Mouse (Mus musculus): ENCODE results near the gene Tspan3. TPM values are rescaled to one million over a fixed set of nuclear protein-coding genes. Genes with fewer than 3 reads are reported as not detected.

Tspan3 gene
- polyA plus RNA-seq, 1 experiment from 2014 or later = 610 TPM

GRCm38 (mm10) chr9:56146326-56146923 lies 18.9 kb downstream of the Tspan3 start:
- Histone ChIP-seq H3K9me3 (replicated peaks; ENCODE audit: control insufficient read depth, low read length, poor library complexity, severe bottlenecking) (no peaks in the 10 kb centered on the region), H3K27ac (ENCODE audit: low read length) (no peak overlapping the region), H3K4me1 (ENCODE audit: control insufficient read depth, insufficient read depth, low read length) (no peaks in the 10 kb centered on the region), H3K27me3 (ENCODE audit: control insufficient read depth, insufficient read depth, low read depth, low read length) (no peaks in the 10 kb centered on the region), H3K9ac (ENCODE audit: low read depth, low read length) (no peak overlapping the region), H3K4me3 (ENCODE audit: low read depth, low read length) (no peak overlapping the region), H3K4me2 (ENCODE audit: low read length) (no peak overlapping the region), H3K36me3 (ENCODE audit: control insufficient read depth, insufficient read depth, low read length) (peaks cover 25% of the 10 kb centered on the region)
- 95% methylated on average over 16 of the region's 16 CpGs for WGBS
- ATAC-seq = no peak

- no peak for ATAC-seq
- no peak overlapping the region for H3K9ac ChIP-seq (ENCODE audit: low read depth, low read length)
- no peak overlapping the region for H3K27ac ChIP-seq (ENCODE audit: low read length)
- H3K4me1 ChIP-seq (ENCODE audit: control insufficient read depth, insufficient read depth, low read length) = no peaks in the 10 kb centered on the region
- peaks cover 25% of the 10 kb centered on the region for H3K36me3 ChIP-seq (ENCODE audit: control insufficient read depth, insufficient read depth, low read length)
- H3K27me3 ChIP-seq (ENCODE audit: control insufficient read depth, insufficient read depth, low read depth, low read length) = no peaks in the 10 kb centered on the region
- no peaks in the 10 kb centered on the region for H3K9me3 ChIP-seq (replicated peaks; ENCODE audit: control insufficient read depth, low read length, poor library complexity, severe bottlenecking)
- H3K4me3 ChIP-seq (ENCODE audit: low read depth, low read length) = no peak overlapping the region
- H3K4me2 ChIP-seq (ENCODE audit: low read length) = no peak overlapping the region
- 96% methylated on average over 7 of the region's 7 CpGs for WGBS
Measured at GRCm38 (mm10) chr9:56144366-56145003, 20.8 kb downstream of the Tspan3 start.

- H3K27me3 ChIP-seq (ENCODE audit: control insufficient read depth, insufficient read depth, low read depth, low read length) = no peaks in the 10 kb centered on the region
- H3K4me3 ChIP-seq (ENCODE audit: low read depth, low read length) = no peak overlapping the region
- no peak overlapping the region for H3K9ac ChIP-seq (ENCODE audit: low read depth, low read length)
- no peaks in the 10 kb centered on the region for H3K4me1 ChIP-seq (ENCODE audit: control insufficient read depth, insufficient read depth, low read length)
- no peak overlapping the region for H3K27ac ChIP-seq (ENCODE audit: low read length)
- no peak overlapping the region for H3K4me2 ChIP-seq (ENCODE audit: low read length)
- 89% methylated on average over 9 of the region's 9 CpGs for WGBS
- H3K9me3 ChIP-seq (replicated peaks; ENCODE audit: control insufficient read depth, low read length, poor library complexity, severe bottlenecking) = no peaks in the 10 kb centered on the region
- ATAC-seq = no peak
- H3K36me3 ChIP-seq (ENCODE audit: control insufficient read depth, insufficient read depth, low read length) = peaks cover 23% of the 10 kb centered on the region
Measured at GRCm38 (mm10) chr9:56141776-56142175, 23.5 kb downstream of the Tspan3 start.

- 93% methylated on average over 4 of the region's 4 CpGs for WGBS
- Histone ChIP-seq H3K4me3 (ENCODE audit: low read depth, low read length) (no peak overlapping the region), H3K9ac (ENCODE audit: low read depth, low read length) (no peak overlapping the region), H3K9me3 (replicated peaks; ENCODE audit: control insufficient read depth, low read length, poor library complexity, severe bottlenecking) (no peaks in the 10 kb centered on the region), H3K36me3 (ENCODE audit: control insufficient read depth, insufficient read depth, low read length) (peaks cover 30% of the 10 kb centered on the region), H3K4me2 (ENCODE audit: low read length) (no peak overlapping the region), H3K4me1 (ENCODE audit: control insufficient read depth, insufficient read depth, low read length) (no peaks in the 10 kb centered on the region), H3K27ac (ENCODE audit: low read length) (no peak overlapping the region), H3K27me3 (ENCODE audit: control insufficient read depth, insufficient read depth, low read depth, low read length) (no peaks in the 10 kb centered on the region)
- no peak for ATAC-seq
Measured at GRCm38 (mm10) chr9:56135590-56136197, 29.6 kb downstream of the Tspan3 start.

- Histone ChIP-seq H3K4me2 (ENCODE audit: low read length) (no peak overlapping the region), H3K4me3 (ENCODE audit: low read depth, low read length) (no peak overlapping the region), H3K27ac (ENCODE audit: low read length) (no peak overlapping the region), H3K36me3 (ENCODE audit: control insufficient read depth, insufficient read depth, low read length) (peaks cover 30% of the 10 kb centered on the region), H3K9me3 (replicated peaks; ENCODE audit: control insufficient read depth, low read length, poor library complexity, severe bottlenecking) (no peaks in the 10 kb centered on the region), H3K27me3 (ENCODE audit: control insufficient read depth, insufficient read depth, low read depth, low read length) (no peaks in the 10 kb centered on the region), H3K9ac (ENCODE audit: low read depth, low read length) (no peak overlapping the region), H3K4me1 (ENCODE audit: control insufficient read depth, insufficient read depth, low read length) (no peaks in the 10 kb centered on the region)
- WGBS = 83% methylated on average over 4 of the region's 4 CpGs
- ATAC-seq = no peak
Measured at GRCm38 (mm10) chr9:56134614-56135013, 30.7 kb downstream of the Tspan3 start.

GRCm38 (mm10) chr9:56133970-56134369 lies 31.3 kb downstream of the Tspan3 start:
- Histone ChIP-seq H3K4me3 (ENCODE audit: low read depth, low read length) (no peak overlapping the region), H3K27me3 (ENCODE audit: control insufficient read depth, insufficient read depth, low read depth, low read length) (no peaks in the 10 kb centered on the region), H3K9me3 (replicated peaks; ENCODE audit: control insufficient read depth, low read length, poor library complexity, severe bottlenecking) (no peaks in the 10 kb centered on the region), H3K9ac (ENCODE audit: low read depth, low read length) (no peak overlapping the region), H3K36me3 (ENCODE audit: control insufficient read depth, insufficient read depth, low read length) (peaks cover 34% of the 10 kb centered on the region), H3K4me1 (ENCODE audit: control insufficient read depth, insufficient read depth, low read length) (no peaks in the 10 kb centered on the region), H3K4me2 (ENCODE audit: low read length) (no peak overlapping the region), H3K27ac (ENCODE audit: low read length) (no peak overlapping the region)
- ATAC-seq = no peak
- 86% methylated on average over 5 of the region's 5 CpGs for WGBS

GRCm38 (mm10) chr9:56131813-56132525 lies 33.3 kb downstream of the Tspan3 start:
- Histone ChIP-seq H3K27me3 (ENCODE audit: control insufficient read depth, insufficient read depth, low read depth, low read length) (no peaks in the 10 kb centered on the region), H3K4me1 (ENCODE audit: control insufficient read depth, insufficient read depth, low read length) (no peaks in the 10 kb centered on the region; the same call in 1 of the 2 replicates), H3K9ac (ENCODE audit: low read depth, low read length) (no peak overlapping the region), H3K9me3 (replicated peaks; ENCODE audit: control insufficient read depth, low read length, poor library complexity, severe bottlenecking) (no peaks in the 10 kb centered on the region), H3K36me3 (ENCODE audit: control insufficient read depth, insufficient read depth, low read length) (peaks cover 40% of the 10 kb centered on the region), H3K27ac (ENCODE audit: low read length) (no peak overlapping the region), H3K4me3 (ENCODE audit: low read depth, low read length) (no peak overlapping the region), H3K4me2 (ENCODE audit: low read length) (no peak overlapping the region)
- no peak for ATAC-seq
- WGBS = 85% methylated on average over 10 of the region's 10 CpGs

- peaks cover 35% of the 10 kb centered on the region for H3K36me3 ChIP-seq (ENCODE audit: control insufficient read depth, insufficient read depth, low read length)
- no peak overlapping the region for H3K27ac ChIP-seq (ENCODE audit: low read length)
- H3K27me3 ChIP-seq (ENCODE audit: control insufficient read depth, insufficient read depth, low read depth, low read length) = no peaks in the 10 kb centered on the region
Measured at GRCm38 (mm10) chr9:56130536-56130935, 34.7 kb downstream of the Tspan3 start.

GRCm38 (mm10) chr9:56129951-56130350 lies 35.3 kb downstream of the Tspan3 start:
- Histone ChIP-seq H3K36me3 (ENCODE audit: control insufficient read depth, insufficient read depth, low read length) (peaks cover 33% of the 10 kb centered on the region), H3K9ac (ENCODE audit: low read depth, low read length) (no peak overlapping the region), H3K27ac (ENCODE audit: low read length) (no peak overlapping the region), H3K4me3 (ENCODE audit: low read depth, low read length) (no peak overlapping the region), H3K4me2 (ENCODE audit: low read length) (no peak overlapping the region), H3K27me3 (ENCODE audit: control insufficient read depth, insufficient read depth, low read depth, low read length) (no peaks in the 10 kb centered on the region), H3K4me1 (ENCODE audit: control insufficient read depth, insufficient read depth, low read length) (no peaks in the 10 kb centered on the region; the same call in 1 of the 2 replicates), H3K9me3 (replicated peaks; ENCODE audit: control insufficient read depth, low read length, poor library complexity, severe bottlenecking) (no peaks in the 10 kb centered on the region)
- no peak for ATAC-seq
- 97% methylated on average over 3 of the region's 3 CpGs for WGBS

More at GRCm38 (mm10) chr9:56130536-56130935, 34.7 kb downstream of the Tspan3 start:
- no peak overlapping the region for H3K4me3 ChIP-seq (ENCODE audit: low read depth, low read length)
- 77% methylated on average over 4 of the region's 4 CpGs for WGBS
- H3K9ac ChIP-seq (ENCODE audit: low read depth, low read length) = no peak overlapping the region
- ATAC-seq = no peak
- H3K4me2 ChIP-seq (ENCODE audit: low read length) = no peak overlapping the region
- H3K9me3 ChIP-seq (replicated peaks; ENCODE audit: control insufficient read depth, low read length, poor library complexity, severe bottlenecking) = no peaks in the 10 kb centered on the region
- no peaks in the 10 kb centered on the region; the same call in 1 of the 2 replicates for H3K4me1 ChIP-seq (ENCODE audit: control insufficient read depth, insufficient read depth, low read length)

Data from midbrain, embryonic 16.5 days (tissue).